Mouse (Mus musculus): ENCODE data around the gene Aco2. TPM values are rescaled to one million over a fixed set of nuclear protein-coding genes. Genes with fewer than 3 reads are reported as not detected.
"Not testable (repeated sequence)": the region's sequence is repeated elsewhere in the genome, so short reads cannot be mapped to it uniquely, and the experiment has no call there.

Aco2 gene
- polyA plus RNA-seq, 1 experiment from 2014 or later: 184 TPM

- Histone ChIP-seq H3K9ac (no peak overlapping the region), H3K36me3 (replicated peaks) (peaks cover 76% of the 10 kb centered on the region), H3K4me2 (no peak overlapping the region), H3K4me1 (no peaks in the 10 kb centered on the region), H3K27ac (no peak overlapping the region), H3K4me3 (replicated peaks) (no peak overlapping the region), H3K27me3 (no peaks in the 10 kb centered on the region), H3K9me3 (no peaks in the 10 kb centered on the region)
- ATAC-seq (ENCODE audit: low FRiP score): no peak
- 94% methylated on average over 8 of the region's 8 CpGs for WGBS
Observed at GRCm38 (mm10) chr15:81891822-81892580, 19.9 kb downstream of the Aco2 start.

- H3K27ac ChIP-seq: no peak overlapping the region
- no peaks in the 10 kb centered on the region for H3K27me3 ChIP-seq
- H3K4me1 ChIP-seq: no peaks in the 10 kb centered on the region
- no peak overlapping the region for H3K4me3 ChIP-seq (replicated peaks)
- WGBS: 94% methylated on average over 1 of the region's 1 CpGs
- no peaks in the 10 kb centered on the region for H3K9me3 ChIP-seq
- no peak for ATAC-seq (ENCODE audit: low FRiP score)
- peaks cover 76% of the 10 kb centered on the region for H3K36me3 ChIP-seq (replicated peaks)
- no peak overlapping the region for H3K9ac ChIP-seq
- H3K4me2 ChIP-seq: no peak overlapping the region
Observed at GRCm38 (mm10) chr15:81894002-81894401, 21.9 kb downstream of the Aco2 start.

- peaks cover 73% of the 10 kb centered on the region for H3K36me3 ChIP-seq (replicated peaks)
- H3K4me1 ChIP-seq: no peaks in the 10 kb centered on the region
- no peak overlapping the region for H3K4me3 ChIP-seq (replicated peaks)
- ATAC-seq (ENCODE audit: low FRiP score): no peak
- no peaks in the 10 kb centered on the region for H3K9me3 ChIP-seq
- WGBS: 87% methylated on average over 2 of the region's 2 CpGs
- no peak overlapping the region for H3K9ac ChIP-seq
- no peak overlapping the region for H3K4me2 ChIP-seq
- H3K27ac ChIP-seq: no peak overlapping the region
- no peaks in the 10 kb centered on the region for H3K27me3 ChIP-seq
Observed at GRCm38 (mm10) chr15:81896407-81896806, 24.3 kb downstream of the Aco2 start.

GRCm38 (mm10) chr15:81897607-81898285, 25.6 kb downstream of the Aco2 start:
- WGBS: 94% methylated on average over 5 of the region's 5 CpGs

GRCm38 (mm10) chr15:81898751-81899150, 26.6 kb downstream of the Aco2 start:
- H3K27me3 ChIP-seq: no peaks in the 10 kb centered on the region
- H3K4me2 ChIP-seq: no peak overlapping the region
- ATAC-seq (ENCODE audit: low FRiP score): no peak
- no peak overlapping the region for H3K9ac ChIP-seq
- 90% methylated on average over 2 of the region's 2 CpGs for WGBS
- H3K27ac ChIP-seq: no peak overlapping the region
- H3K4me3 ChIP-seq (replicated peaks): no peak overlapping the region
- no peaks in the 10 kb centered on the region for H3K4me1 ChIP-seq
- peaks cover 76% of the 10 kb centered on the region for H3K36me3 ChIP-seq (replicated peaks)
- no peaks in the 10 kb centered on the region for H3K9me3 ChIP-seq

More at GRCm38 (mm10) chr15:81897607-81898285, 25.6 kb downstream of the Aco2 start:
- Histone ChIP-seq H3K4me2 (no peak overlapping the region), H3K27me3 (no peaks in the 10 kb centered on the region), H3K36me3 (replicated peaks) (peaks cover 72% of the 10 kb centered on the region), H3K4me1 (no peaks in the 10 kb centered on the region), H3K9me3 (no peaks in the 10 kb centered on the region), H3K27ac (no peak overlapping the region), H3K4me3 (replicated peaks) (no peak overlapping the region), H3K9ac (no peak overlapping the region)
- ATAC-seq (ENCODE audit: low FRiP score): no peak

GRCm38 (mm10) chr15:81904939-81905338, 32.8 kb downstream of the Aco2 start:
- WGBS: 34% methylated on average over 2 of the region's 2 CpGs
- H3K36me3 ChIP-seq (replicated peaks): peaks cover 91% of the 10 kb centered on the region
- ATAC-seq (ENCODE audit: low FRiP score): no peak

GRCm38 (mm10) chr15:81907953-81908352, 35.8 kb downstream of the Aco2 start:
- H3K27me3 ChIP-seq: no peaks in the 10 kb centered on the region
- no peaks in the 10 kb centered on the region for H3K4me1 ChIP-seq
- no peak overlapping the region for H3K4me2 ChIP-seq
- peaks cover 96% of the 10 kb centered on the region for H3K36me3 ChIP-seq (replicated peaks)
- 93% methylated on average over 8 of the region's 8 CpGs for WGBS
- no peak for ATAC-seq (ENCODE audit: low FRiP score)
- H3K9ac ChIP-seq: no peak overlapping the region
- H3K9me3 ChIP-seq: no peaks in the 10 kb centered on the region
- H3K4me3 ChIP-seq (replicated peaks): no peak overlapping the region
- no peak overlapping the region for H3K27ac ChIP-seq

More at GRCm38 (mm10) chr15:81904939-81905338, 32.8 kb downstream of the Aco2 start:
- Histone ChIP-seq H3K9ac (no peak overlapping the region), H3K9me3 (no peaks in the 10 kb centered on the region), H3K4me1 (no peaks in the 10 kb centered on the region), H3K27me3 (no peaks in the 10 kb centered on the region), H3K4me3 (replicated peaks) (no peak overlapping the region), H3K4me2 (no peak overlapping the region), H3K27ac (no peak overlapping the region)

- not testable (repeated sequence) for H3K4me1 ChIP-seq; H3K27me3 ChIP-seq; H3K4me2 ChIP-seq; H3K9me3 ChIP-seq; ATAC-seq (ENCODE audit: low FRiP score); H3K4me3 ChIP-seq (replicated peaks); H3K9ac ChIP-seq; H3K27ac ChIP-seq
- WGBS: 94% methylated on average over 4 of the region's 4 CpGs
- H3K36me3 ChIP-seq (replicated peaks): peaks cover 96% of the 10 kb centered on the region
Observed at GRCm38 (mm10) chr15:81908767-81909166, 36.7 kb downstream of the Aco2 start.

GRCm38 (mm10) chr15:81912498-81912897, 40.4 kb downstream of the Aco2 start:
- Histone ChIP-seq H3K27ac (no peak overlapping the region), H3K4me1 (no peaks in the 10 kb centered on the region), H3K27me3 (no peaks in the 10 kb centered on the region), H3K9ac (no peak overlapping the region), H3K36me3 (replicated peaks) (peaks cover 96% of the 10 kb centered on the region), H3K9me3 (no peaks in the 10 kb centered on the region), H3K4me3 (replicated peaks) (no peak overlapping the region), H3K4me2 (no peak overlapping the region)
- WGBS: 89% methylated on average over 2 of the region's 2 CpGs
- no peak for ATAC-seq (ENCODE audit: low FRiP score)

GRCm38 (mm10) chr15:81914668-81915067, 42.6 kb downstream of the Aco2 start:
- no peak for ATAC-seq (ENCODE audit: low FRiP score)
- no peaks in the 10 kb centered on the region for H3K4me1 ChIP-seq
- no peaks in the 10 kb centered on the region for H3K9me3 ChIP-seq
- WGBS: 89% methylated on average over 5 of the region's 5 CpGs
- no peak overlapping the region for H3K27ac ChIP-seq
- no peak overlapping the region for H3K9ac ChIP-seq
- no peak overlapping the region for H3K4me3 ChIP-seq (replicated peaks)
- no peak overlapping the region for H3K4me2 ChIP-seq
- H3K36me3 ChIP-seq (replicated peaks): peaks cover 87% of the 10 kb centered on the region
- H3K27me3 ChIP-seq: no peaks in the 10 kb centered on the region

- Histone ChIP-seq H3K4me1 (no peaks in the 10 kb centered on the region), H3K36me3 (replicated peaks) (peaks cover 77% of the 10 kb centered on the region), H3K27ac (no peak overlapping the region), H3K4me3 (replicated peaks) (no peak overlapping the region), H3K9ac (no peak overlapping the region), H3K27me3 (no peaks in the 10 kb centered on the region), H3K9me3 (no peaks in the 10 kb centered on the region), H3K4me2 (no peak overlapping the region)
- ATAC-seq (ENCODE audit: low FRiP score): no peak
- 89% methylated on average over 5 of the region's 5 CpGs for WGBS
Observed at GRCm38 (mm10) chr15:81915663-81916062, 43.6 kb downstream of the Aco2 start.

GRCm38 (mm10) chr15:81917201-81917600, 45.1 kb downstream of the Aco2 start:
- Histone ChIP-seq H3K4me3 (replicated peaks) (no peak overlapping the region), H3K9me3 (no peaks in the 10 kb centered on the region), H3K27me3 (no peaks in the 10 kb centered on the region), H3K27ac (0 out of 2 replicates have a peak overlapping the region, but pooled peaks have one; percentile 8), H3K4me2 (no peak overlapping the region), H3K4me1 (0 out of 2 replicates have a peak, but pooled peaks cover 3% of the 10 kb centered on the region), H3K9ac (no peak overlapping the region), H3K36me3 (replicated peaks) (peaks cover 68% of the 10 kb centered on the region)
- 93% methylated on average over 12 of the region's 12 CpGs for WGBS
- no peak for ATAC-seq (ENCODE audit: low FRiP score)

Measured in forebrain, embryonic 12.5 days (tissue).